Mouse (Mus musculus) left cerebral cortex, adult 18-20 months (tissue): ENCODE data around the gene Ranbp1. TPM values are rescaled to one million over a fixed set of nuclear protein-coding genes. Genes with fewer than 3 reads are reported as not detected.
"Not testable (repeated sequence)": the region's sequence is repeated elsewhere in the genome, so short reads cannot be mapped to it uniquely, and the experiment has no call there.

Source experiments
- DNase-seq, 2 experiments: peaks; one replicate each; pipeline ENCODE4 v3.0.0; 2021 to 2022; ENCODE audit warnings: low spot score in 2 of 2, mixed read lengths in 1 of 2
- microRNA-seq, 2 experiments: library from miRNA; unstranded; fragments of <30 nt; microRNA quantifications; one replicate each; pipeline ENCODE4 v1.2.0; 2021
- total RNA-seq, 2 experiments: library from RNA; stranded (reverse); gene quantifications; 2 replicates each; pipeline ENCODE4 v1.2.3; 2021

The Ranbp1 gene
- total RNA-seq, 2 experiments from 2014 or later, result 85.5 to 91.0 TPM

GRCm38 (mm10) chr16:18203430-18204091 lies 45.0 kb downstream of the Ranbp1 start:
- DNase-seq, result no peak

- DNase-seq, result no peak
These were observed 46.5 kb downstream of the Ranbp1 start for GRCm38 (mm10) chr16:18202061-18202460.

DNA sequence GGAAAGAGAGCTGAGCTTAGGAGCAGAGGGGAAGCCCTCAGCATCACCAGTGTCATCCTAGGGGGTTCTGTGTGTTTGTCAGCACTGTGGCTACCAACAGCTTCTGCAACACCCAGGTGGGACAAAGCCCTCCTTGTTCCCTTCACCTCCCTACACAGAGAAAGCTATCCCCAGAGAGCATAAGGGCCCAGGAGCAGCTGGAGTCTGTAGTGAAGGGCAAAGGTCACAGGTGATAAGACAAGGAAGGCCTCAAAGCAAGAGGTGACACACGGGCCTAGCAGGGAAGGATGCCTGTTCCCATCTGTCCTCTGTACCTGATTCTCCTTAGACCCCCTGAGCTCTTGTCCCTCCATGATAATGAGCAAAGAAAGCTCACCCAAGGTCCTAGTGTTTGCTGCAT lies 46.9 kb downstream of the Ranbp1 start:
- DNase-seq, result no peak

DNA sequence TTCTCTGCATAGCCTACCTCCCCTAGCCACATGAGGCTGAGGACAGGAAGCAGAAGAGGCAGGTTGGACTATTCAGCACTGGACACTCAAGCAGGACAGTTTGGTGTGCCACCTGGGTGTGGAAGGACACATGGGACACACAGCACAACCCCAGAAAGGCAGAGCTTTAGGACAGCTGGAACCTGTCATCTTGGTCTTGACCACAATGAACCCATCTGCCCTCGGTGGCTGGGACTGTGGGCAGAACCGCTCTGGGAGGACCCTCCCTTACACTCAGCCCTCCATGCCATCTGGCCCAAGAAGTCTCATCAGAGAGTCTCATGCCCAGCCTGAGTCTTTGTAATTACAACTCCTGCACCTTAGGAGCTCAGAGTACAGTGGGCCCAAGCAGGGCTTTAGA lies 48.5 kb downstream of the Ranbp1 start:
- no peak for DNase-seq

GRCm38 (mm10) chr16:18198365-18199098 lies 50.0 kb downstream of the Ranbp1 start:
- DNase-seq, result no peak

GRCm38 (mm10) chr16:18197881-18198280 lies 50.7 kb downstream of the Ranbp1 start:
- DNase-seq, result no peak

DNA sequence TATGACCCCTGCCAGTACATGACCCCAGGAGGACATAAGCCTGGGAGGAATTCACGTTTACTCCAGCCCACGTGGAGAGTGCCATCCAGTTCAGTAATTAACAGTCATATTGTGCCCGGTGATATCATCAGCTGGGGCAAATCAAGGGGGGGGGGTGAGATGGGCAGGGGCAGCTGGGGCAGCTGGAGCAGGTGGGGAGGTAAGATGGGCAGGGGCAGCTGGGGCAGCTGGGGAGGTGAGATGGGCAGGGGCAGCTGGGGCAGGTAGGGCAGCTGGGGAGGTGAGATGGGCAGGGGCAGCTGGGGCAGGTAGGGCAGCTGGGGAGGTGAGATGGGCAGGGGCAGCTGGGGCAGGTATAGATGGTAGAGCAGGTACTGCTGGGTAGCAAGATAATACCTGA lies 53.0 kb downstream of the Ranbp1 start:
- not testable (repeated sequence) for DNase-seq

- DNase-seq, result peak; percentile 76 to 87
These were observed 53.5 kb downstream of the Ranbp1 start for GRCm38 (mm10) chr16:18195068-18195467.

GRCm38 (mm10) chr16:18194208-18194985 lies 54.1 kb downstream of the Ranbp1 start:
- peak; percentile 38 to 50 for DNase-seq

DNA sequence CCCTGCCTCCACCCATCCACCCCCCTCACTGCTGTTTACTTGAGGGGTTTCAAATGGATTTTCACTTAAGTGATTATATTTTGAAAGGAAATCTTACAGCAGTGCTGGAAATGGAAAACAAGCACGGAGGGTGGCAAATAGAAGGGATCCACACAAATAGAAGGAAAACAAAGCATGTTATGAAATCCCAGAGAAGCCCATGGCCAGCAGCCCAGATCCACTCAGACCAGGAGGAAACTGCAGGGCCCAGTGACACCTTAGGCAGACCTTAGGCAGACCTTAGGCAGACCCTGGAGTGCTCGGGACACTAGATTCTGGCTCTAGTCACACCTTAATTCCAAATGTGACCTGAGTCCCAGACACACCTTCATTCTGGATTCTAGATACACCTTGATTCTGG lies 57.5 kb downstream of the Ranbp1 start:
- no peak for DNase-seq

Small RNA genes within 50 kb of the gene (microRNA-seq; reads per million reads assigned to microRNA genes)
- gene Gm24572, result 0 reads per million in 2 experiments
- gene Mir1306, result 252 to 296 reads per million in 2 experiments

Other genes starting within 250 kb of the Ranbp1 start
- 10 to 100 TPM; 90.4 to 92.7 TPM for gene Dgcr6, start 195.9 kb downstream of the Ranbp1 start, total RNA-seq
- gene Prodh, start 158.5 kb downstream of the Ranbp1 start, total RNA-seq, result 10 to 100 TPM; 30.6 to 37.2 TPM
- gene Rtn4r, start 121.1 kb downstream of the Ranbp1 start, total RNA-seq, result 100 to 1,000 TPM; 128 to 135 TPM
- gene Ccdc188, start 30.9 kb downstream of the Ranbp1 start, total RNA-seq, result not detected
- gene Zdhhc8, start 13.6 kb downstream of the Ranbp1 start, total RNA-seq, result 100 to 1,000 TPM; 106 to 124 TPM
- 10 to 100 TPM; 41.8 to 48.5 TPM for gene Trmt2a, start 53 bp downstream of the Ranbp1 start, total RNA-seq
- gene Gm49776, start 9.6 kb upstream of the Ranbp1 start, total RNA-seq, result not detected
- 10 to 100 TPM; 41.7 to 42.4 TPM for gene Dgcr8, start 40.5 kb upstream of the Ranbp1 start, total RNA-seq
- gene Tango2, start 99.4 kb upstream of the Ranbp1 start, total RNA-seq, result 100 to 1,000 TPM; 137 to 148 TPM
- 10 to 100 TPM; 40.7 TPM for gene Arvcf, start 99.5 kb upstream of the Ranbp1 start, total RNA-seq
- gene Txnrd2, start 177.7 kb upstream of the Ranbp1 start, total RNA-seq, result 10 to 100 TPM; 19.4 to 21.3 TPM
- gene Comt, start 178.1 kb upstream of the Ranbp1 start, total RNA-seq, result 10 to 100 TPM; 90.5 to 91.4 TPM
- gene Gnb1l, start 250.0 kb upstream of the Ranbp1 start, total RNA-seq, result 1 to 10 TPM; 6.2 to 7.1 TPM